Mouse (Mus musculus): ENCODE measurements around the gene Gpr176. TPM values are rescaled to one million over a fixed set of nuclear protein-coding genes. Genes with fewer than 3 reads are reported as not detected.

The Gpr176 gene
- polyA plus RNA-seq, 1 experiment from 2014 or later, result 1.3 TPM

- Histone ChIP-seq H3K9me3 (ENCODE audit: control insufficient read depth, low read length) (no peaks in the 10 kb centered on the region), H3K27me3 (replicated peaks; ENCODE audit: control insufficient read depth, insufficient read depth, low read length) (no peaks in the 10 kb centered on the region), H3K27ac (ENCODE audit: low read depth, low read length) (no peak overlapping the region), H3K4me1 (replicated peaks; ENCODE audit: control insufficient read depth, insufficient read depth, low read length) (no peaks in the 10 kb centered on the region), H3K4me3 (ENCODE audit: low read depth, low read length) (no peak overlapping the region), H3K36me3 (ENCODE audit: control insufficient read depth, insufficient read depth, low read length) (no peaks in the 10 kb centered on the region; the same call in 1 of the 2 replicates), H3K4me2 (no peak overlapping the region), H3K9ac (ENCODE audit: low read depth, low read length) (no peak overlapping the region)
- DNase-seq (ENCODE audit: low spot score) (no peak), ATAC-seq (replicated peaks; ENCODE audit: low FRiP score) (no peak)
- 79% methylated on average over 4 of the region's 4 CpGs for WGBS
These were observed 32.3 kb upstream of the Gpr176 start for GRCm38 (mm10) chr2:118405568-118405967.

- H3K4me3 ChIP-seq (ENCODE audit: low read depth, low read length), result no peak overlapping the region
- H3K4me2 ChIP-seq, result no peak overlapping the region
- WGBS, result 87% methylated on average over 5 of the region's 5 CpGs
- H3K4me1 ChIP-seq (replicated peaks; ENCODE audit: control insufficient read depth, insufficient read depth, low read length), result no peaks in the 10 kb centered on the region
- ATAC-seq (replicated peaks; ENCODE audit: low FRiP score) (no peak), DNase-seq (ENCODE audit: low spot score) (no peak)
- no peak overlapping the region for H3K9ac ChIP-seq (ENCODE audit: low read depth, low read length)
- H3K36me3 ChIP-seq (ENCODE audit: control insufficient read depth, insufficient read depth, low read length), result no peaks in the 10 kb centered on the region; the same call in 1 of the 2 replicates
- no peaks in the 10 kb centered on the region for H3K27me3 ChIP-seq (replicated peaks; ENCODE audit: control insufficient read depth, insufficient read depth, low read length)
- no peaks in the 10 kb centered on the region for H3K9me3 ChIP-seq (ENCODE audit: control insufficient read depth, low read length)
- H3K27ac ChIP-seq (ENCODE audit: low read depth, low read length), result no peak overlapping the region
These were observed 31.1 kb upstream of the Gpr176 start for GRCm38 (mm10) chr2:118404336-118404735.

- no peak for DNase-seq (ENCODE audit: low spot score)
- Histone ChIP-seq H3K36me3 (ENCODE audit: control insufficient read depth, insufficient read depth, low read length) (no peaks in the 10 kb centered on the region), H3K9me3 (ENCODE audit: control insufficient read depth, low read length) (no peaks in the 10 kb centered on the region), H3K4me3 (ENCODE audit: low read depth, low read length) (no peak overlapping the region), H3K4me1 (replicated peaks; ENCODE audit: control insufficient read depth, insufficient read depth, low read length) (no peaks in the 10 kb centered on the region), H3K4me2 (no peak overlapping the region), H3K27me3 (replicated peaks; ENCODE audit: control insufficient read depth, insufficient read depth, low read length) (no peaks in the 10 kb centered on the region), H3K27ac (ENCODE audit: low read depth, low read length) (no peak overlapping the region), H3K9ac (ENCODE audit: low read depth, low read length) (no peak overlapping the region)
- no peak for ATAC-seq (replicated peaks; ENCODE audit: low FRiP score)
- WGBS, result 85% methylated on average over 5 of the region's 5 CpGs
These were observed 28.9 kb upstream of the Gpr176 start for GRCm38 (mm10) chr2:118401834-118402727.

GRCm38 (mm10) chr2:118399751-118400150 lies 26.5 kb upstream of the Gpr176 start:
- no peaks in the 10 kb centered on the region for H3K36me3 ChIP-seq (ENCODE audit: control insufficient read depth, insufficient read depth, low read length)
- H3K9me3 ChIP-seq (ENCODE audit: control insufficient read depth, low read length), result peaks cover 3% of the 10 kb centered on the region; the same call in 1 of the 2 replicates
- H3K27me3 ChIP-seq (replicated peaks; ENCODE audit: control insufficient read depth, insufficient read depth, low read length), result no peaks in the 10 kb centered on the region
- DNase-seq (ENCODE audit: low spot score) (no peak), ATAC-seq (replicated peaks; ENCODE audit: low FRiP score) (no peak)
- H3K4me1 ChIP-seq (replicated peaks; ENCODE audit: control insufficient read depth, insufficient read depth, low read length), result no peaks in the 10 kb centered on the region
- no peak overlapping the region for H3K4me3 ChIP-seq (ENCODE audit: low read depth, low read length)
- H3K4me2 ChIP-seq, result no peak overlapping the region
- no peak overlapping the region for H3K27ac ChIP-seq (ENCODE audit: low read depth, low read length)
- no peak overlapping the region for H3K9ac ChIP-seq (ENCODE audit: low read depth, low read length)
- WGBS, result 74% methylated on average over 5 of the region's 5 CpGs

- ATAC-seq (replicated peaks; ENCODE audit: low FRiP score) (no peak), DNase-seq (ENCODE audit: low spot score) (no peak)
These were observed 18.0 kb upstream of the Gpr176 start for GRCm38 (mm10) chr2:118391201-118391600.

GRCm38 (mm10) chr2:118390072-118390471 lies 16.9 kb upstream of the Gpr176 start:
- Histone ChIP-seq H3K27me3 (replicated peaks; ENCODE audit: control insufficient read depth, insufficient read depth, low read length) (no peaks in the 10 kb centered on the region), H3K4me3 (ENCODE audit: low read depth, low read length) (no peak overlapping the region), H3K9ac (ENCODE audit: low read depth, low read length) (no peak overlapping the region), H3K9me3 (ENCODE audit: control insufficient read depth, low read length) (peaks cover 1% of the 10 kb centered on the region; the same call in 1 of the 2 replicates), H3K4me1 (replicated peaks; ENCODE audit: control insufficient read depth, insufficient read depth, low read length) (0 out of 2 replicates have a peak, but pooled peaks cover 7% of the 10 kb centered on the region), H3K36me3 (ENCODE audit: control insufficient read depth, insufficient read depth, low read length) (no peaks in the 10 kb centered on the region), H3K27ac (ENCODE audit: low read depth, low read length) (no peak overlapping the region), H3K4me2 (peak overlapping the region; percentile 79)
- DNase-seq (ENCODE audit: low spot score) (no peak), ATAC-seq (replicated peaks; ENCODE audit: low FRiP score) (no peak)
- 77% methylated on average over 5 of the region's 5 CpGs for WGBS

More at GRCm38 (mm10) chr2:118391201-118391600, 18.0 kb upstream of the Gpr176 start:
- Histone ChIP-seq H3K9me3 (ENCODE audit: control insufficient read depth, low read length) (peaks cover 3% of the 10 kb centered on the region; the same call in 1 of the 2 replicates), H3K9ac (ENCODE audit: low read depth, low read length) (no peak overlapping the region), H3K36me3 (ENCODE audit: control insufficient read depth, insufficient read depth, low read length) (no peaks in the 10 kb centered on the region), H3K27me3 (replicated peaks; ENCODE audit: control insufficient read depth, insufficient read depth, low read length) (no peaks in the 10 kb centered on the region), H3K27ac (ENCODE audit: low read depth, low read length) (no peak overlapping the region), H3K4me2 (no peak overlapping the region), H3K4me1 (replicated peaks; ENCODE audit: control insufficient read depth, insufficient read depth, low read length) (0 out of 2 replicates have a peak, but pooled peaks cover 7% of the 10 kb centered on the region), H3K4me3 (ENCODE audit: low read depth, low read length) (no peak overlapping the region)
- WGBS, result 65% methylated on average over 5 of the region's 5 CpGs

GRCm38 (mm10) chr2:118389569-118389968 lies 16.4 kb upstream of the Gpr176 start:
- DNase-seq (ENCODE audit: low spot score) (no peak), ATAC-seq (replicated peaks; ENCODE audit: low FRiP score) (no peak)
- 0 out of 2 replicates have a peak, but pooled peaks cover 7% of the 10 kb centered on the region for H3K4me1 ChIP-seq (replicated peaks; ENCODE audit: control insufficient read depth, insufficient read depth, low read length)
- no peaks in the 10 kb centered on the region for H3K9me3 ChIP-seq (ENCODE audit: control insufficient read depth, low read length)
- WGBS, result 43% methylated on average over 3 of the region's 3 CpGs
- no peak overlapping the region; the same call in 1 of the 2 replicates for H3K9ac ChIP-seq (ENCODE audit: low read depth, low read length)
- H3K4me2 ChIP-seq, result peak overlapping the region; percentile 79
- no peak overlapping the region for H3K27ac ChIP-seq (ENCODE audit: low read depth, low read length)
- H3K4me3 ChIP-seq (ENCODE audit: low read depth, low read length), result peak overlapping the region; percentile 81
- H3K36me3 ChIP-seq (ENCODE audit: control insufficient read depth, insufficient read depth, low read length), result no peaks in the 10 kb centered on the region
- H3K27me3 ChIP-seq (replicated peaks; ENCODE audit: control insufficient read depth, insufficient read depth, low read length), result no peaks in the 10 kb centered on the region

- Histone ChIP-seq H3K27ac (ENCODE audit: low read depth, low read length) (peak within 1 kb of the TSS; percentile 69; the same call in 1 of the 2 replicates), H3K27me3 (replicated peaks; ENCODE audit: control insufficient read depth, insufficient read depth, low read length) (no peaks in the 10 kb centered on the region), H3K9ac (ENCODE audit: low read depth, low read length) (peak within 1 kb of the TSS; percentile 83), H3K4me2 (peak within 1 kb of the TSS; percentile 79), H3K4me3 (ENCODE audit: low read depth, low read length) (peak within 1 kb of the TSS; percentile 81), H3K36me3 (ENCODE audit: control insufficient read depth, insufficient read depth, low read length) (no peaks in the 10 kb centered on the region), H3K4me1 (replicated peaks; ENCODE audit: control insufficient read depth, insufficient read depth, low read length) (0 out of 2 replicates have a peak, but pooled peaks cover 7% of the 10 kb centered on the region), H3K9me3 (ENCODE audit: control insufficient read depth, low read length) (no peaks in the 10 kb centered on the region)
- DNase-seq (ENCODE audit: low spot score), result peak; percentile 99
- peak; percentile 99 for ATAC-seq (replicated peaks; ENCODE audit: low FRiP score)
- 1% methylated on average over 61 of the region's 61 CpGs for WGBS
These were observed 15.4 kb upstream of the Gpr176 start, which contains the start of gene Eif2ak4 for GRCm38 (mm10) chr2:118388341-118389335. TSS of gene Eif2ak4 (plus strand) at chr2:118388618.
